ENCODE assay signal across 14 mouse cellular contexts in the genomic region with DNA sequence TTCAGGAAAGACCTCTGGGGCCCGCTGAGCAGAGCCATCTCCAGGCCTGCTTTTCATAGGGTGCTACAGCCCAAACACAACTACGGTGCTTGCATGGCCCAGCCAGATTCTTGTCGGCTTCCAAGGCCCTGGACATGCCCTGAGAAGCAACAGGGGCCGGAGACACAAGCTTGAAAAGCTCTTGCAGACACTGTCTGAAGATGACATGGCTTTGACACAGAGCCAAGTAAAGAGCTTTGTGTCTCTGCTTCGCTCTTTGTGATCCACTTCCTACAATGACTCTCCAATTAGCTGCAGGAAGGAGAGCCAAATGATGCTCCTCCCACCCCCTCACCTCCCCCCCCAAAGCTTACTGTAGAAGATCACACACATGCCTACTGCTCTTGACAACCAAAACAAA. TPM values are rescaled to one million over a fixed set of nuclear protein-coding genes. Genes with fewer than 3 reads are reported as not detected.
DNase-seq lines count a peak whose midpoint lies in the region; ATAC-seq lines count a peak whose summit lies in the region.
"Had no signal": no experiment of that assay in that cellular context is flagged by ENCODE, and none has a peak within 500 bp of the region (broad histone marks: within the 10 kb centered on the region; RNA-seq: fewer than 3 reads in every experiment).

No protein-coding gene starts in this region.

- 41% methylated on average over 5 of the region's 5 CpGs for whole genome bisulfite sequencing in heart, embryonic 16.5 days
- WGBS in kidney, embryonic 14.5 days, result 76% methylated on average over 5 of the region's 5 CpGs

- no peaks in the 10 kb centered on the region for H3K4me1 ChIP-seq in heart, embryonic 16.5 days (ENCODE audit: control insufficient read depth, insufficient read depth, low read length)
- no peaks in the 10 kb centered on the region for H3K4me1 ChIP-seq in kidney, embryonic 14.5 days (ENCODE audit: control insufficient read depth, insufficient read depth, low read length)
- H3K4me1 ChIP-seq: midbrain, embryonic 13.5 days had no signal

- intact Hi-C loops in heart, postnatal 25 days (cut with DNase I), result no loop called here

- no peaks in the 10 kb centered on the region for H3K9me3 ChIP-seq in heart, embryonic 16.5 days (replicated peaks; ENCODE audit: control insufficient read depth, low read length)
- H3K9me3 ChIP-seq in kidney, embryonic 14.5 days (ENCODE audit: control insufficient read depth, low read length), result no peaks in the 10 kb centered on the region
- H3K9me3 ChIP-seq: midbrain, embryonic 13.5 days had no signal

- no peak overlapping the region for H3K9ac ChIP-seq in heart, embryonic 16.5 days (ENCODE audit: low read length)
- no peak overlapping the region for H3K9ac ChIP-seq in kidney, embryonic 14.5 days (ENCODE audit: low read depth, low read length)
- H3K9ac ChIP-seq: forebrain, postnatal 0 days; midbrain, embryonic 13.5 days had no signal

- H3K4me3 ChIP-seq in heart, embryonic 16.5 days (ENCODE audit: low read length), result no peak overlapping the region
- no peak overlapping the region for H3K4me3 ChIP-seq in kidney, embryonic 14.5 days (ENCODE audit: low read length)
- H3K4me3 ChIP-seq: left cerebral cortex, adult 2 months; midbrain, embryonic 13.5 days had no signal

- H3K27ac ChIP-seq in heart, embryonic 16.5 days (ENCODE audit: low read length), result no peak overlapping the region
- H3K27ac ChIP-seq in kidney, embryonic 14.5 days (ENCODE audit: low read depth, low read length), result no peak overlapping the region
- H3K27ac ChIP-seq: left cerebral cortex, adult 2 months; midbrain, embryonic 13.5 days had no signal

- 0 out of 2 replicates have a peak, but pooled peaks have one; percentile 11 for ATAC-seq in heart, embryonic 16.5 days (replicated peaks; ENCODE audit: extremely low read depth, insufficient read depth, low FRiP score)
- ATAC-seq in kidney, embryonic 14.5 days (ENCODE audit: low FRiP score, low TSS enrichment), result no peak
- ATAC-seq: activated CD4-positive, CD25-positive, alpha-beta regulatory T cell, adult 4 months; forebrain, postnatal 0 days; midbrain, embryonic 13.5 days had no signal

- H3K27me3 ChIP-seq in heart, embryonic 16.5 days (ENCODE audit: control insufficient read depth, insufficient read depth, low read length), result no peaks in the 10 kb centered on the region
- no peaks in the 10 kb centered on the region for H3K27me3 ChIP-seq in kidney, embryonic 14.5 days (ENCODE audit: control insufficient read depth, insufficient read depth, low read length)
- H3K27me3 ChIP-seq: midbrain, embryonic 13.5 days had no signal

- peaks cover 68% of the 10 kb centered on the region for H3K36me3 ChIP-seq in heart, embryonic 16.5 days (ENCODE audit: control insufficient read depth, insufficient read depth)
- H3K36me3 ChIP-seq in kidney, embryonic 14.5 days (ENCODE audit: control insufficient read depth, insufficient read depth, low read length), result peaks cover 97% of the 10 kb centered on the region

- DNase-seq in heart, postnatal 25 days (ENCODE audit: low spot score), result no peak
- peak; percentile 65 for DNase-seq in kidney, postnatal 10 days
- DNase-seq in brain, adult 2 months (ENCODE audit: low read depth, low spot score), result peak; percentile 68
- DNase-seq in lung, postnatal 10 days, result peak; percentile 85
- no peak for DNase-seq in urinary bladder, postnatal 36 days (ENCODE audit: low spot score in 2 of 2)
- DNase-seq: cerebellum, adult 11-12 months; forebrain, postnatal 0 days; right cerebral cortex, postnatal 4 days; thymus, adult 18-20 months had no signal

- no peak overlapping the region for H3K4me2 ChIP-seq in heart, embryonic 16.5 days (ENCODE audit: low read depth, low read length)
- H3K4me2 ChIP-seq in kidney, embryonic 14.5 days (replicated peaks; ENCODE audit: low read depth, low read length), result no peak overlapping the region
- H3K4me2 ChIP-seq: midbrain, embryonic 13.5 days had no signal

RNA-seq across cellular contexts. Expression of gene Brd1, which starts 40.0 kb away (rescaled TPM):
- 12.0 and 12.3 TPM in 2 replicates for polyA plus RNA-seq in heart, embryonic 16.5 days (2015; fragmentation: Nextera tagmentation; extraction: Ambion mirVana)
- total RNA-seq in heart, postnatal 25 days (2021), result 10 to 100 TPM; 29.3 to 31.9 TPM
- 26.0 and 27.2 TPM in 2 replicates for polyA plus RNA-seq in kidney, embryonic 14.5 days (2014; fragmentation: Nextera tagmentation; extraction: Ambion mirVana)

RNA-seq across cellular contexts. Expression of gene Zbed4, which starts 57.4 kb away (rescaled TPM):
- 13.4 and 14.1 TPM in 2 replicates for polyA plus RNA-seq in heart, embryonic 16.5 days (2015; fragmentation: Nextera tagmentation; extraction: Ambion mirVana)
- 1 to 10 TPM; 8.1 to 8.8 TPM for total RNA-seq in heart, postnatal 25 days (2021)
- polyA plus RNA-seq in kidney, embryonic 14.5 days (2014; fragmentation: Nextera tagmentation; extraction: Ambion mirVana), result 12.4 and 26.8 TPM in 2 replicates

Comparison
In these comparisons a context has a peak if more than half of its experiments do, and no peak if none do; other contexts are left out.
1. DNase-seq: peak in kidney, postnatal 10 days (single experiment), brain, adult 2 months (single experiment) and lung, postnatal 10 days (single experiment); none in heart, postnatal 25 days (single experiment) and urinary bladder, postnatal 36 days (0 of 2).